Mouse (Mus musculus) kidney, adult 2 months (tissue): Measurements from ENCODE around the gene Tspan14.

ENCODE experiments used
- CTCF ChIP-seq: fragments of 200-500 bp; conservative IDR thresholded peaks from 2 replicates; pipeline ENCODE4 v1.5.1; 2011; ENCODE audit warnings: low read depth, mild to moderate bottlenecking, control low read depth, low read length, moderate library complexity, mixed read lengths; ENCODE audit not compliant: insufficient read depth, insufficient read length
- POLR2A ChIP-seq: fragments of 200-500 bp; IDR thresholded peaks from one replicate; pipeline ENCODE4 v1.6.1; 2011; ENCODE audit warnings: low read depth, low read length, control low read depth

DNA sequence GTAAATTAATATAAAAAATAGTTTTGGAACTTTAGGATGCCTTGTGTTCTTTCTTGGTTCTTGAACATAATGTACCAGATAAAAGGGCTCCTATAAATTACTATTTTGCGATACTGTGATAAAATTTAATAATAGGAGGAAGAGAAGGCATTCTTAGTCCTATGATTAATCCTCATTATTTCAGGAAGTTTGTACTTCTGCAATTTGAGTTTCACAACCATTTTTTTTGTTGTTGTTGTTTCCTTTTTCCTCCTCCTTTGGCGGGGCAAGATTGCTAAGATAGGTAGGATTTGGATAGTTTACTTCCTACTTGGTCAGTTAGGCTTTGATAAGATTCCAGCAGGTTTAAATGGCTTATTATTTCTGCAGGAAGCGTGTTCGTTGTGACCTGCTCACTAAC lies 19.0 kb upstream of the Tspan14 start:
- TF ChIP-seq POLR2A (no peak), CTCF (no peak)
